Mouse (Mus musculus): ENCODE measurements around the gene Iqschfp. TPM values are rescaled to one million over a fixed set of nuclear protein-coding genes. Genes with fewer than 3 reads are reported as not detected.

Gene Iqschfp
- total RNA-seq, 2 experiments from 2014 or later = not detected

DNA sequence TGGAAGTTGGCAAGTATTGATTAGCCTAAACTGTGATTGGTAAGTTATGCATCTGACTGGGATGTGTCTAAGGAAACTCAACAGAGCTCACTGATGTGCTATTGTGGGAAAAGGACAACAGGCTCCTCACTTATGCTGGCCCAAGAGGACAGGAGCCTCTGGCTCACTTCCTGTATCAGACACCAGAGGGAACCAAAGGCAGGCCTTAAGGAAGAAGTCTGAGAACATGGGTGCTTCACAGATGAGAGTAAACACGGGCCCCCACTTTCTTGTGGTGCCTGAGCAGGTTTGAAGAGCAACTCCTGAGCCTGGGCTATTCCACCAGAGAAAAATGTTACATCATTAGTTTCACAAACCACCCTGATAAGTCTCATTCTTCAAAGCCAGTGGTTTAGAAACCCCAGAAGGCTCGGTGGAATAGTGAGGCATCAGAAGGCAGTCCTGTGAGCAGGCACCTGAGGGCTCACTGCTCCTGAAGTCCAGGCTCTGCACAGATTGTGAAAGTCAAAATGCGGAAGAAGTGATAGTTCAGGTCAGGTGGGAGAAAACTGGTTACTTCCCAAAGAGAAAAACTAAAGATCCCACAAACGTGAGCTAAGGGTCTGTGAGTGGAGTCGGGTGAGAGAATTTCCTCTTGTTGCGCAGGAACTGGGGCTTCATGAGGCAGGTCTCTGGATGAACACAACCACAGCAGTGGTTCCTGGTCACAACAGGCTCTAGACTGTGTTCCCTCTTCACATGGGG lies 754.5 kb downstream of the Iqschfp start:
- ATAC-seq (replicated peaks; ENCODE audit: low FRiP score, poor library complexity, severe bottlenecking) = no peak

DNA sequence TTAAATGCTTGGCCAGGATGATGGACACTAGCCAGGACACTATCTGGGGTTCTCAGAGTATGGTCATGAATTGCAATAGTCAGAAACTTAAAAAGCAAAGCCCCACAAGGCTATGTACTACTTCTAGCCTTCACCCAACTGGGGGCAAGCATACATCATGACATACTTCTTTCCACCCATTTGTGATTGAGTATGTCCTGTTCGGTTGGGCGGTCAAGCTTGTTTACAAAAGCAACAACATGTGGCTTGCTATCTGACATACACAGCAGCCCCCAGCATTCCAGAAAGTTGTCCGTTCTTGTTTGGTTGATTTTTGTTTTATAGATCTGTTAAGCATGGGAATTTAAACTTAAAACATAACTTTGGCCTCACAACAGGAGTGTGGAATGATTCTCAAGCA lies 755.2 kb downstream of the Iqschfp start:
- no peak for ATAC-seq (replicated peaks; ENCODE audit: low FRiP score, poor library complexity, severe bottlenecking)

DNA sequence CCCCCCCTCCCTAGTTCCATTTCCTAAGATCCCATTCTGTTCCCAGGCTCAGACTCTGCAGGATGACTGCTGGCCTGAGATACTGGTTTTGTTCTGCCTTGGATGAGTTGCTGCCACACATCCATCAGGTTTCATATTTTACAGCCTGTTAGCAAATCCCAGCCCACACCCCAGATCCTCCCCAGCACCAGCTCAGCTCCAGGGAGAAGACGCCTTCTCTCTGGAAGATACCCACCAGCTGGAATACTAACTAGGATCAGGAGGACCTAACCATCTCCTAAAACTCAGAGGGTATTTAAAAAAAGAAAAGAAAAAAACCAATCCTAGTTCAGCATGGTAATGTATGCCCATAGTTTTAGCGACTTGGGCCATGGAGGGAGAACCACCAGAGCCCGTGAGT lies 758.2 kb downstream of the Iqschfp start:
- ATAC-seq (replicated peaks; ENCODE audit: low FRiP score, poor library complexity, severe bottlenecking) = no peak

DNA sequence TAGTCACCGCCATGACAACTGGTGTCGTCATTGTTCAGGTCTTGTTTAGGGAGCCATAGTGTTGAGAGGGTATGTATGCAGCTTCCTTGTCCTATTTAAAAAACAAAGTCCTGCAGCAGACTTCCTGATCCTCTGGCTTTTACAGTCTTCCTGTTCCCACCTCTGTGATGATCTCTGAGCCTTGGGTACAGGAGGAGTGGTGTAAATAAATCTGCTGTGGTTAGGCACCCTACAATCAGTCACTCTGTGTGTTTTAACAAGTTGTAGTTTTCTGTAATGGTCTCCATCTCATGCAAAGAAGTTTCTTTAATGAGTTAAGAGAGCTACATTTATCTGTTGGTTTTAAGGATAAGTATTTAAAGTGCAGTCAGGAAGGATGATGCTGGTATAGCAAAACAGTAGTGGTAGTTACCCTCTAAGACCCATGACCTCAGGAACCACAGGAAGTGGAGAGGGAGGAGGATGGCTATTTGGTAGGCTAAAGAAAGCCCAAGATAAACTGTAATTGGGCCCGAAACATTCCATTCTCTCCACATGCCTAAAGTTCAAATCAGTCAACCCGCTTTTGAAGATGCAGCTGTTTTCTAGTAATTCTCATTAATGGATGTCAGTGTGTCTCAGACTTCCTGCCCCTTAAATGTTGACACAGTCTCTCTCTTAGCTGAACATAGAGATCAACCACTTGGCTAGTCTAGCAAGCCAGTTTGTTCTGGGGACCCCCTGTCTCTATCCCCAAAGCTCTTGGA lies 764.7 kb downstream of the Iqschfp start:
- ATAC-seq (replicated peaks; ENCODE audit: low FRiP score, poor library complexity, severe bottlenecking) = no peak

DNA sequence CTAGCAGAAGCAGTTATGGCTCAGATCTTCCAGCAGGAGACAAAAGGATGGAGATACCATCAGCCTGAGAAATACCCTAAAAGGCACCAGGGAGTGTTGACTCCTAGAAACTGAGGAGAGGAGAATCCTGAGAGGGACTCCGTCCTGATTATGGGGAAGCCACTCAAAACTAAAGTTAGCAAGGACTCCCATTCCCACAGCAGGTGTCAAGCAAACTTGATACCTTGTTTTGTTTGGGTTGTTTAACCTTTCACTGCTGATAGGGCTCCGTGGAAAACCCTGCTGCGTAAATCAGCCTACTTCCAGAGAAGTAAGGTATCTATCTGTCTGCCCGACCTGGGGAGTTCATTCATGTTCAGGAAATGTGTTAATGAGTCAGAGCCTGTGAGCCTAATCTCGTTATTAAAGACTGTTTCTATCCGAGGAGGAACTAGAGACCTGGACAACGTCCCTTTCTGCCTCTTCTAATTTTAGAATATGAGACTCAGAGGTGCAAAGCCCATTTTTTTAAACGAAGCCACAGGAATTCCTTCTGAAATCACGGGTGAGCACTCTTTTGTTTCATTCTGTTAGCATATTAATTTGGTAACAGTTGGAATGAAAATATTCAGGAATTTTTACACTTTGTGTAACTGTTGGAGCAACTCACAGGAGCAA lies 765.7 kb downstream of the Iqschfp start:
- no peak for ATAC-seq (replicated peaks; ENCODE audit: low FRiP score, poor library complexity, severe bottlenecking)

DNA sequence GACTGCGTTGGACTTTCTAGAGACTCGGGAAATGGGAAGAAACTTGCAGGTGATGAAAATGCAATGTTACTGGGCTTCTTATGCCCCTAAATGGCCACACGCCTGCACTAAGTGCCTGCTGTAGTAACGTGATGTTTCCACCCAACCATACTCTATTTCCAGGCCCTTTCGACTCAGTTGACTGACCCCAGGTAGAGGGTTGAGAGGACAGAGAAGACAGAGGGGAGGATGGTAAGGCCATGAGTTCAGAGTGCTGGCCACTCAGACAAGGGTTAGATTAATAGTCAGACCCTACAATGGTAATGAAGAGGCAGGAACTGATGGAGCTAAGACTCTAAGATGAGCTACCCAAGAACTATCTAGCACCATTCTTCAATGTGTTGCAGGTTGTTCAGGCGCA lies 768.0 kb downstream of the Iqschfp start:
- ATAC-seq (replicated peaks; ENCODE audit: low FRiP score, poor library complexity, severe bottlenecking) = no peak

DNA sequence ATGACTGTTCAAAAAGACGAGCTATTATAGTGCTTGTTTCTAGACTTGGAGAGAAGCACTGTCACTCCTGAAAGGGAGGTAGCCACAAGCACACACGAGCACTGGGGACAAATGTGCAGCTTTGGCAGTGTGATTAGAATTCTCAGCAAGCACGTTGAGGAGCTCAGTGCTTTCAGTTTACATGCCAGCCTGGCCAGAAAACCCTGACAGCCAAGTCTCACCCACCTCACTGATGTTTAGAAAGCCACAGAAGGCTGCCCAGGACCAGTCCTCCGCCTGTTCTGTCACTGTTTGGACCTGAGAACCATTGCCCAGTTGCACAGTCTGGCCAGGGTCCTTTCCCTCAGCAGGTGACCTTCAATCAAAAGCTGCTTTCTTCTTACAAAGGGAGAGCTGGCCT lies 768.5 kb downstream of the Iqschfp start:
- ATAC-seq (replicated peaks; ENCODE audit: low FRiP score, poor library complexity, severe bottlenecking) = no peak

DNA sequence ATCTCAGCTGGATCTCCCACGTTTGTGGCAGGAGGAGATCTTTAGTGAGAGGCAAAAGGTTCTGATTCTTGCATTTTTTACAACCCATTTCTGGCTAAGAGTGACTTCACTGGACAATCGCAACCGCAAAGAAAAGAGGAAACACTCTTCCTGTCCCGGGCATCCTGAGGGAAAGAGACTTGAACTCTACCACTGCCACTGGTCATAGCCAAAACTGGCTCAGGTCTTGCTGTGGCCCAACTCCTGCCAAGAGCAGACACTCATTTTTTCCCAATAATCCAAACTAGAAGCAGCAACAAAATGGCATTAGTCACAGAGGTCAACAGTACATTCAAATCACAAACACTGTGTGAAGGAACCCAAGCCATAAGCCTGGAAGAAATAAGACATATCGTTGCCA lies 770.4 kb downstream of the Iqschfp start:
- no peak for ATAC-seq (replicated peaks; ENCODE audit: low FRiP score, poor library complexity, severe bottlenecking)

DNA sequence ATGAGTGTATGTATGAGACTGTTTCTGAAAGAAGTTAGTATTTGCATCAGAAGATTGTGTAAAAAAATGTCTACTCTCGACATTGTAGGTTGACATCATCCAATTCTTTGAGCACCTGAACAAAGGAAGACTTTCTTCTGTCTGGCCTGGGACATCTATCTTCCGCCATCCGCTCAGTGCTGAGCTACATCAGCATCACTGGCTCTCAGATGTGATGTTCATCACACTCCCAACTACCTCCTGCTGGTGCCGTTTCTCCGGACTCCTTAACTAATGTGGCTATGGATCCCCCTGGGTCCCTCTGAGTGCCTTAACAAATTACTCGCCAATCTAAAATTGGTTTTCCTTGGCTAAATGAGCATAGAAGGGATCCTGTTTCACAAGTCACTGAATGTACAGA lies 772.3 kb downstream of the Iqschfp start:
- no peak for ATAC-seq (replicated peaks; ENCODE audit: low FRiP score, poor library complexity, severe bottlenecking)

DNA sequence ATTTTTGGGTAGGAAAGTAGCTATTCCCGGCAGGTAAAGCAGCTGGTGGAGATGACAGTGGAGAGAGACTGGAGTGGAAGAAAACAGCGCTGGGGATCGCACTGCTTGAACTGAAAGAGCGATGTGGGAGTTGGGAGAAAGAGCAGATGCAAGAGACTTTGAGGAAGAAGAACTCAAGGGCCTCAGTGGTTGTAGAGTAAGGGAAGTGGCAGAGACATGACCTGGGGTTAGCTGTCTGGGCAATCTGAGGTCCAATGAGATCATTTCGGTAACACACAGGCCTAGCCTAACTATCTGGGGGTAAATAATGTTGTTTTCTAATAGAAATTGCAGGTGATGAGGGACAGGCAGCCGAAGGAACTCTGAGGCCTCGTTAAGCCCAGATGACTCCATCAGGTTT lies 774.3 kb downstream of the Iqschfp start:
- ATAC-seq (replicated peaks; ENCODE audit: low FRiP score, poor library complexity, severe bottlenecking) = no peak

DNA sequence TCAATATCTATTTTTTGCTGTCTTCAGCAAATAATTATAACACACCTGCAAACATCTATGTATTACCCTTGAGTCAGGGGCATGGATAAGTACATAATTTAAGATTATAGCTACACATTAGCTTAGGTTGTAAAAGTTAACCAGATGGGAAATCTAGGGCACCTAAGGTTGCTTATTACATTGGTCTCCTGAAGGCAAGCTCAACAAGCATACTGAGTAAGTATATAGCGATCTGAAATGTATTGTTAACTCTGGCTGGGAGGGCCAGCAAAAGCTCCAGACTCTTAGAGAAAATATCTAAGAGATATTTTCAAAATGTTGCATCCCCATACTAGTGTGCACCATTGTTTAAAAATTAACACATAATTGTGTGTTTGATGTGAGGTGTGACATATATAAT lies 775.8 kb downstream of the Iqschfp start:
- ATAC-seq (replicated peaks; ENCODE audit: low FRiP score, poor library complexity, severe bottlenecking) = no peak

DNA sequence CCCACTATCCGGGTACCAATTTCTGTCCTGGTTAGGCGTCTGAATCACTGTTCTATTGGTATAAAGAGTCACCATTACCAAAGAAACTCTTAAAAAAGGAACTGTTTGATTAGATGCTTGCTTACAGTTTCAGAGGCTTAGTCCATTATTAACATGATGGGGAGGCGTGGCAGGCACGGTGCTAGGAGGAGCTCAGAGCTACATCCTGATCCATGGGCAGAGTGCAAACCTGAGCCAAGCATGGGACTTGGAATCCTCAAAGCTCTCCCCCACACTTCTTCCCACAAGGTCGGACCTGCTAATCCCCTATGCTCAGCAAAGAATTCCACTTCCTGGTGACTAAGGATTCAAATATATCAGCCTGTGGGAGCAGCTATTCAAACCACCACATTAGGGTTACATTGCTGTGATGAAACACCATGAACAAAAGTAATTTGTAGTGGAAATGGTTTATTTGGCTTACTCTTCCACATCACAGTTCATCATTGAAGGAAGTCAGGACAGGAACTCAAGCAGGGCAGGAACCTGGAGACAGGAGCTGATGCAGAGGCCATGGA lies 777.5 kb downstream of the Iqschfp start:
- no peak for ATAC-seq (replicated peaks; ENCODE audit: low FRiP score, poor library complexity, severe bottlenecking)

DNA sequence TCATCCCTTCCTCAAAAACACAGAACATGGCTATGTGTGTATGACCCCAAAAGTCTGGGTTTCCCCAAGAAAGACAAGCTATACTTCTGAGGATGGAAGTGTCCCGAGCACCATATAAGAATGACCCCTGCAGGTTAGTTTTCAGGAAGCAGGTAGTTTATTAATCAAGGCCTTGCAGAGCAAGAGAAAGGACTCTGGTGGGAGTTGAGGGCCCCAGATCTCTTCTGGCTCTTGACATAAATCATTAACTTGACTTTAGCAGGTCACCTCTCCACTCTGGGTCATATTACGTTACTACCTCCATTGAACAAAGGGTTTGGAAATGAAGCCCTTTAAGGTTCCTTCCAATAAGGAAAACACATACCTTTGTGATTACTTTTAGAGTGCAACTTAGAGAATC lies 782.7 kb downstream of the Iqschfp start:
- no peak for ATAC-seq (replicated peaks; ENCODE audit: low FRiP score, poor library complexity, severe bottlenecking)

DNA sequence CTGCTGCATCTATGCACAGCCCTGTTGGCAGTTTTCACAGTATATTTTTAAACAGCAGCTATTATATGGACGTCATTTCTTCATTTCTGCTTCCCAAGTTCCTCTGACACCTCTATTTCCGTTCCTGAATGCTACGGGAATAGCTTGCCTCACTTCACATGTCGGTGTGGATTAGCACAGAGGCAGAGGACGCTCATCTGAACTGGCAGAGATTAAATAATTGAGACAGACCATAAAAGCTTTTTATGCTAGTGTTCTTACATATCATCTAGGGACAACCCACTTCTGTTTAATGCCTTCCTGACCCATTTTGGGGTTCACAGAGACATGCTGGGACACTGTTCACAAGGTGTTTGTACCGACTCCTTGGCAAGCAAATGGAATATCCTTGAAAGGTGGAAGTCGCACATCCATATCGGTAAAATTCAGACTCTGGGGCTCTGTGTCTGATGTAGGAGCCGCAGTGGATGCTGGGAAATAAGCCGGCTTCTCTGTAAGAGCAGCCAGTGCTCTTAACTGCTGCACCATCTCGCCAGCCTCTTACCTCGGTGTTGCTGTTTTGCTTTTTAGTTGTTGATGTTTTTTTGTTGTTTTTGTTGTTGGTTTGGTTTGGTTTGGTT lies 783.3 kb downstream of the Iqschfp start:
- ATAC-seq (replicated peaks; ENCODE audit: low FRiP score, poor library complexity, severe bottlenecking) = no peak

Other genes with a start within 250 kb of the Iqschfp start
- gene Iqcj, start within 50 bp of the Iqschfp start, total RNA-seq (2015; ENCODE audit: low replicate concordance) = not detected in 2 replicates
- not detected in 2 replicates for gene Iqcj, start within 50 bp of the Iqschfp start, total RNA-seq (2017; ENCODE audit: low replicate concordance)
- gene Schip1, start 172.6 kb downstream of the Iqschfp start, total RNA-seq (2015; ENCODE audit: low replicate concordance) = 1.1 and 3.4 TPM in 2 replicates
- 1.7 and 2.0 TPM in 2 replicates for gene Schip1, start 172.6 kb downstream of the Iqschfp start, total RNA-seq (2017; ENCODE audit: low replicate concordance)

All from erythroid progenitor cell, adult 5-6 weeks (primary cell).